24 mouse cellular contexts compared by ENCODE assay signal in genomic region chr5:135776546-135776945, GRCm38 (mm10). TPM values are rescaled to one million over a fixed set of nuclear protein-coding genes. Genes with fewer than 3 reads are reported as not detected.
A peak's percentile ranks its signal among the peaks of the same experiment; 100 is the strongest.
DNase-seq lines count a peak whose midpoint lies in the region; ATAC-seq lines count a peak whose summit lies in the region.
"Had no signal": no experiment of that assay in that cellular context is flagged by ENCODE, and none has a peak within 500 bp of the region (broad histone marks: within the 10 kb centered on the region; RNA-seq: fewer than 3 reads in every experiment).

No protein-coding gene starts in this region.

- peaks cover 3% of the 10 kb centered on the region for H3K36me3 ChIP-seq in heart, embryonic 11.5 days (ENCODE audit: control insufficient read depth, insufficient read depth, low read length)
- no peaks in the 10 kb centered on the region for H3K36me3 ChIP-seq in midbrain, embryonic 11.5 days (ENCODE audit: control insufficient read depth, insufficient read depth, low read length)
- peaks cover under 1% of the 10 kb centered on the region for H3K36me3 ChIP-seq in midbrain, embryonic 14.5 days (ENCODE audit: control insufficient read depth, insufficient read depth, low read length)
- H3K36me3 ChIP-seq: neural tube, embryonic 13.5 days had no signal

- no peak overlapping the region for H3K4me3 ChIP-seq in heart, embryonic 11.5 days (ENCODE audit: low read depth, low read length)
- no peak overlapping the region for H3K4me3 ChIP-seq in midbrain, embryonic 11.5 days (ENCODE audit: low read depth, low read length)
- H3K4me3 ChIP-seq in midbrain, embryonic 14.5 days (replicated peaks; ENCODE audit: low read depth, low read length): no peak overlapping the region
- H3K4me3 ChIP-seq: heart, adult 2 months; neural tube, embryonic 13.5 days had no signal

- no peaks in the 10 kb centered on the region for H3K9me3 ChIP-seq in heart, embryonic 11.5 days (replicated peaks; ENCODE audit: control insufficient read depth, low read length)
- H3K9me3 ChIP-seq in midbrain, embryonic 11.5 days (ENCODE audit: control insufficient read depth, low read length): no peaks in the 10 kb centered on the region
- H3K9me3 ChIP-seq in midbrain, embryonic 14.5 days (ENCODE audit: control insufficient read depth, low read length): no peaks in the 10 kb centered on the region
- H3K9me3 ChIP-seq: neural tube, embryonic 13.5 days had no signal

- no peak for ATAC-seq in heart, embryonic 11.5 days (replicated peaks; ENCODE audit: insufficient number of reproducible peaks, low FRiP score, low TSS enrichment)
- ATAC-seq in midbrain, embryonic 11.5 days (ENCODE audit: low FRiP score): no peak
- ATAC-seq in midbrain, embryonic 14.5 days (ENCODE audit: low FRiP score, low TSS enrichment): no peak
- no peak for ATAC-seq in erythroid progenitor cell, adult 5-6 weeks (replicated peaks; ENCODE audit: low FRiP score, poor library complexity, severe bottlenecking)
- no peak for ATAC-seq in cerebellum, adult (ENCODE audit: insufficient number of reproducible peaks, low FRiP score, low TSS enrichment)
- ATAC-seq: activated CD4-positive, CD25-positive, alpha-beta regulatory T cell, adult 4 months; forebrain, postnatal 0 days; Patski had no signal

- H3K4me2 ChIP-seq in heart, embryonic 11.5 days: no peak overlapping the region
- H3K4me2 ChIP-seq in midbrain, embryonic 11.5 days: no peak overlapping the region
- H3K4me2 ChIP-seq in midbrain, embryonic 14.5 days (ENCODE audit: low read length): no peak overlapping the region
- H3K4me2 ChIP-seq: liver, embryonic 11.5 days; lung, embryonic 14.5 days had no signal

- DNase-seq in heart, postnatal 10 days: no peak
- no peak for DNase-seq in midbrain, embryonic 11.5 days (ENCODE audit: low spot score, missing footprints)
- no peak for DNase-seq in midbrain, embryonic 14.5 days
- peak; percentile 48 to 55 for DNase-seq in kidney, adult 8-10 months
- peak; percentile 58 for DNase-seq in kidney, postnatal 14 days
- DNase-seq: adrenal gland, postnatal 25 days; cerebellum, adult 9-11 months; embryo, embryonic 11 days; forebrain, postnatal 0 days; gastrocnemius, postnatal 10 days; heart, adult 2 months; heart, postnatal 14 days; lung, embryonic 14.5 days; thymus, postnatal 36 days had no signal

- 0 out of 2 replicates have a peak overlapping the region, but pooled peaks have one; percentile 5 for H3K9ac ChIP-seq in heart, embryonic 11.5 days (ENCODE audit: low read depth, low read length)
- H3K9ac ChIP-seq in midbrain, embryonic 11.5 days (ENCODE audit: low read length): peak overlapping the region; percentile 9; the same call in 1 of the 2 replicates
- no peak overlapping the region for H3K9ac ChIP-seq in midbrain, embryonic 14.5 days (replicated peaks; ENCODE audit: low read length)
- H3K9ac ChIP-seq: forebrain, postnatal 0 days had no signal

- no peak overlapping the region for H3K27ac ChIP-seq in heart, embryonic 11.5 days (ENCODE audit: low read depth, low read length)
- H3K27ac ChIP-seq in midbrain, embryonic 11.5 days (ENCODE audit: low read depth, low read length): no peak overlapping the region
- H3K27ac ChIP-seq in midbrain, embryonic 14.5 days (replicated peaks; ENCODE audit: low read depth, low read length): no peak overlapping the region
- H3K27ac ChIP-seq: heart, adult 2 months; hindbrain, embryonic 14.5 days; neural tube, embryonic 13.5 days had no signal

- intact Hi-C loops in heart, postnatal 10 days (cut with DNase I): loop anchor here (5.0 kb wide), 1 partner anchor 379 kb away; no protein-coding TSS in a partner anchor

- H3K4me1 ChIP-seq in heart, embryonic 11.5 days (ENCODE audit: control insufficient read depth, insufficient read depth, low read length): peaks cover 20% of the 10 kb centered on the region
- peaks cover 17% of the 10 kb centered on the region for H3K4me1 ChIP-seq in midbrain, embryonic 11.5 days (ENCODE audit: control insufficient read depth, insufficient read depth, low read length)
- H3K4me1 ChIP-seq in midbrain, embryonic 14.5 days (ENCODE audit: control insufficient read depth, insufficient read depth, low read length): peaks cover 18% of the 10 kb centered on the region

- 81% methylated on average over 4 of the region's 4 CpGs for WGBS in heart, embryonic 11.5 days (ENCODE audit: insufficient replicate concordance)
- WGBS in midbrain, embryonic 11.5 days: 71% methylated on average over 4 of the region's 4 CpGs
- WGBS in midbrain, embryonic 14.5 days: 68% methylated on average over 4 of the region's 4 CpGs

- H3K27me3 ChIP-seq in heart, embryonic 11.5 days (ENCODE audit: control insufficient read depth, insufficient read depth, low read length): no peaks in the 10 kb centered on the region
- no peaks in the 10 kb centered on the region; the same call in 1 of the 2 replicates for H3K27me3 ChIP-seq in midbrain, embryonic 11.5 days (ENCODE audit: control insufficient read depth, insufficient read depth, low read length)
- H3K27me3 ChIP-seq in midbrain, embryonic 14.5 days (ENCODE audit: control insufficient read depth, insufficient read depth, low read length): no peaks in the 10 kb centered on the region
- H3K27me3 ChIP-seq: neural tube, embryonic 13.5 days; Patski had no signal

RNA-seq across cellular contexts. Expression of gene Styxl1, which starts 1.6 kb away (rescaled TPM):
- polyA plus RNA-seq in heart, embryonic 11.5 days (2014; fragmentation: Nextera tagmentation; extraction: Ambion mirVana): 0.28 and 0.42 TPM in 2 replicates
- not detected for total RNA-seq in heart, postnatal 10 days (2021)
- not detected in 2 replicates for polyA plus RNA-seq in midbrain, embryonic 11.5 days (2014; fragmentation: Nextera tagmentation; extraction: Ambion mirVana)
- polyA plus RNA-seq in midbrain, embryonic 14.5 days (2014; fragmentation: Nextera tagmentation; extraction: Ambion mirVana): 0.23 and 0.63 TPM in 2 replicates
- total RNA-seq in erythroid progenitor cell, adult 5-6 weeks (2015; ENCODE audit: low replicate concordance): not detected in 2 replicates
- total RNA-seq in erythroid progenitor cell, adult 5-6 weeks (2017; ENCODE audit: low replicate concordance): not detected in 2 replicates
- total RNA-seq: gastrocnemius, postnatal 10 days; heart, adult 2 months; left cerebral cortex, postnatal 36 days had no signal
- polyA plus RNA-seq: C2C12; lung, embryonic 14.5 days; neural tube, embryonic 13.5 days had no signal

RNA-seq across cellular contexts. Expression of gene Mdh2, which starts 1.7 kb away (rescaled TPM):
- 955 and 984 TPM in 2 replicates for polyA plus RNA-seq in heart, embryonic 11.5 days (2014; fragmentation: Nextera tagmentation; extraction: Ambion mirVana)
- total RNA-seq in heart, postnatal 10 days (2021): 1,000 to 10,000 TPM; 1,661 to 1,664 TPM
- polyA plus RNA-seq in midbrain, embryonic 11.5 days (2014; fragmentation: Nextera tagmentation; extraction: Ambion mirVana): 562 and 580 TPM in 2 replicates
- 573 and 587 TPM in 2 replicates for polyA plus RNA-seq in midbrain, embryonic 14.5 days (2014; fragmentation: Nextera tagmentation; extraction: Ambion mirVana)
- total RNA-seq in erythroid progenitor cell, adult 5-6 weeks (2015; ENCODE audit: low replicate concordance): 156 and 193 TPM in 2 replicates
- total RNA-seq in erythroid progenitor cell, adult 5-6 weeks (2017; ENCODE audit: low replicate concordance): 74.0 and 81.6 TPM in 2 replicates

RNA-seq across cellular contexts. Expression of gene Srrm3, which starts 30.1 kb away (rescaled TPM):
- 0.21 TPM in 1 of 2 replicates, not detected in the other for polyA plus RNA-seq in heart, embryonic 11.5 days (2014; fragmentation: Nextera tagmentation; extraction: Ambion mirVana)
- total RNA-seq in heart, postnatal 10 days (2021): under 1 TPM; 0.24 to 0.25 TPM
- polyA plus RNA-seq in midbrain, embryonic 11.5 days (2014; fragmentation: Nextera tagmentation; extraction: Ambion mirVana): 19.0 and 20.7 TPM in 2 replicates
- polyA plus RNA-seq in midbrain, embryonic 14.5 days (2014; fragmentation: Nextera tagmentation; extraction: Ambion mirVana): 59.8 and 66.2 TPM in 2 replicates
- total RNA-seq in erythroid progenitor cell, adult 5-6 weeks (2015; ENCODE audit: low replicate concordance): not detected in 2 replicates
- not detected in 2 replicates for total RNA-seq in erythroid progenitor cell, adult 5-6 weeks (2017; ENCODE audit: low replicate concordance)
- total RNA-seq: heart, adult 2 months had no signal
- polyA plus RNA-seq: activated CD4-positive, CD25-positive, alpha-beta regulatory T cell, adult 4 months; C2C12; heart, adult 2 months had no signal

RNA-seq across cellular contexts. Expression of gene Tmem120a, which starts 32.3 kb away (rescaled TPM):
- polyA plus RNA-seq in heart, embryonic 11.5 days (2014; fragmentation: Nextera tagmentation; extraction: Ambion mirVana): 31.3 and 34.7 TPM in 2 replicates
- total RNA-seq in heart, postnatal 10 days (2021): 10 to 100 TPM; 10.0 to 17.4 TPM
- polyA plus RNA-seq in midbrain, embryonic 11.5 days (2014; fragmentation: Nextera tagmentation; extraction: Ambion mirVana): 57.5 and 59.9 TPM in 2 replicates
- polyA plus RNA-seq in midbrain, embryonic 14.5 days (2014; fragmentation: Nextera tagmentation; extraction: Ambion mirVana): 76.8 and 79.8 TPM in 2 replicates
- 9.6 TPM in 1 of 2 replicates, not detected in the other for total RNA-seq in erythroid progenitor cell, adult 5-6 weeks (2015; ENCODE audit: low replicate concordance)
- 0.77 TPM in 1 of 2 replicates, not detected in the other for total RNA-seq in erythroid progenitor cell, adult 5-6 weeks (2017; ENCODE audit: low replicate concordance)

Comparison
In these comparisons a context has a peak if more than half of its experiments do, and no peak if none do; other contexts are left out.
1. DNase-seq: peak in kidney, adult 8-10 months (2 of 2) and kidney, postnatal 14 days (single experiment); none in heart, postnatal 10 days (0 of 2), midbrain, embryonic 11.5 days (single experiment) and midbrain, embryonic 14.5 days (single experiment).
2. RNA of gene Srrm3, which starts 30.1 kb away (polyA plus RNA-seq): 59.8 to 66.2 TPM in midbrain, embryonic 14.5 days and 19.0 to 20.7 TPM in midbrain, embryonic 11.5 days; 0.21 TPM in heart, embryonic 11.5 days; every median in the first group is over 10 times any median in the second.